Mouse (Mus musculus) CH12.LX (cell line): ENCODE data around the gene Tmem106a. TPM values are rescaled to one million over a fixed set of nuclear protein-coding genes. Genes with fewer than 3 reads are reported as not detected.
"Not testable (repeated sequence)": the region's sequence is repeated elsewhere in the genome, so short reads cannot be mapped to it uniquely, and the experiment has no call there.

Source experiments
- DNase-seq: peaks from one replicate; pipeline ENCODE4 v3.0.0-alpha.2; 2013; ENCODE audit errors: extremely low read depth
- H3K27ac ChIP-seq: 2 replicates; pipeline ENCODE4 v1.5.1; 2012; ENCODE audit warnings: low read depth, mild to moderate bottlenecking, control low read depth, moderate library complexity; ENCODE audit not compliant: insufficient read depth
- H3K27me3 ChIP-seq: replicated peaks from 2 replicates; pipeline ENCODE3; 2012; ENCODE audit warnings: inconsistent platforms
- H3K36me3 ChIP-seq, 2 experiments: replicated peaks in 1 of 2; 2 replicates each; pipeline versions ENCODE3 to v1.6.1; 2012; ENCODE audit warnings: inconsistent platforms in 1 of 2, low read length in 1 of 2, mild to moderate bottlenecking in 1 of 2, mixed read lengths in 1 of 2, moderate library complexity in 1 of 2; ENCODE audit not compliant: control insufficient read depth in 1 of 2, insufficient read depth in 1 of 2
- H3K4me1 ChIP-seq, 2 experiments: 2 replicates each; pipeline ENCODE4 v1.6.1; 2012; ENCODE audit warnings: inconsistent platforms in 1 of 2, moderate library complexity in 1 of 2; ENCODE audit not compliant: insufficient read depth in 2 of 2, control insufficient read depth in 1 of 2
- H3K4me2 ChIP-seq: 2 replicates; pipeline ENCODE4 v1.6.1; 2012; ENCODE audit warnings: low read depth, mild to moderate bottlenecking, control low read depth; ENCODE audit not compliant: poor library complexity, insufficient read depth, severe bottlenecking
- H3K4me3 ChIP-seq, 3 experiments: fragments of 150-350 bp in 1 of 3; sonication (generic) in 1 of 3; replicated peaks in 1 of 3; 2 replicates each; pipeline versions ENCODE3 to v1.5.1; 2011 to 2012; ENCODE audit warnings: low read depth in 2 of 3, low read length in 2 of 3, mild to moderate bottlenecking in 2 of 3, moderate library complexity in 2 of 3, control low read depth in 1 of 3, improper control_type of control experiment in 1 of 3, inconsistent platforms in 1 of 3, mixed read lengths in 1 of 3; ENCODE audit not compliant: poor library complexity in 1 of 3
- H3K79me2 ChIP-seq: replicated peaks from 2 replicates; pipeline ENCODE4 v1.6.1; 2012; ENCODE audit warnings: mild to moderate bottlenecking, moderate library complexity; ENCODE audit not compliant: control insufficient read depth, poor library complexity, insufficient read depth, severe bottlenecking; ENCODE audit errors: extremely low read depth
- H3K9ac ChIP-seq: 2 replicates; pipeline ENCODE4 v1.6.1; 2012; ENCODE audit warnings: low read depth, mild to moderate bottlenecking, control low read depth, moderate library complexity; ENCODE audit not compliant: insufficient read depth
- H3K9me3 ChIP-seq: replicated peaks from 2 replicates; pipeline ENCODE3; 2012; ENCODE audit warnings: low read length, inconsistent platforms, mixed read lengths
- MAX ChIP-seq: IDR thresholded peaks from 2 replicates; pipeline ENCODE4 v1.6.1; 2011; ENCODE audit warnings: low read length, improper control_type of control experiment
- MYC ChIP-seq: IDR thresholded peaks from 2 replicates; pipeline ENCODE4 v1.6.1; 2011; ENCODE audit warnings: low read depth, mild to moderate bottlenecking, improper control_type of control experiment, low read length
- NELFE ChIP-seq: IDR thresholded peaks from 2 replicates; pipeline ENCODE4 v1.6.1; 2011; ENCODE audit warnings: low read depth, low read length, improper control_type of control experiment
- NRF1 ChIP-seq: IDR thresholded peaks from 2 replicates; pipeline ENCODE4 v1.6.1; 2014; ENCODE audit warnings: low read depth, mild to moderate bottlenecking, inconsistent platforms, low read length, improper control_type of control experiment, moderate library complexity
- POLR2A ChIP-seq: IDR thresholded peaks from 2 replicates; pipeline ENCODE4 v1.6.1; 2011; ENCODE audit warnings: low read depth, mild to moderate bottlenecking, improper control_type of control experiment, low read length
- RCOR1 ChIP-seq: conservative IDR thresholded peaks from 2 replicates; pipeline ENCODE4 v1.6.1; 2012; ENCODE audit warnings: low read depth, mild to moderate bottlenecking, inconsistent platforms, low read length, improper control_type of control experiment
- TBP ChIP-seq: conservative IDR thresholded peaks from 2 replicates; pipeline ENCODE4 v1.6.1; 2011; ENCODE audit warnings: low read depth, low read length, improper control_type of control experiment
- TCF12 ChIP-seq: IDR thresholded peaks from 2 replicates; pipeline ENCODE4 v1.6.1; 2014; ENCODE audit warnings: low read depth, mild to moderate bottlenecking, inconsistent platforms, low read length, improper control_type of control experiment
- USF2 ChIP-seq: conservative IDR thresholded peaks from 2 replicates; pipeline ENCODE4 v1.6.1; 2011; ENCODE audit warnings: low read depth, low read length, improper control_type of control experiment
- ZMIZ1 ChIP-seq: IDR thresholded peaks from 2 replicates; pipeline ENCODE4 v1.6.1; 2012; ENCODE audit warnings: low read depth, mild to moderate bottlenecking, inconsistent platforms, low read length, improper control_type of control experiment
- dilution Hi-C: fragments of 300-500 bp; cut with MboI; formaldehyde crosslinking; loops from 2 replicates; pipeline ENCODE4 v1.14.3; 2020; ENCODE audit warnings: low sequenced_read_pairs; ENCODE audit not compliant: extremely low pct_unique_long_range_greater_than_20kb, extremely low pct_ligation_motif_present
- in situ Hi-C: fragments of 300-500 bp; cut with MboI; formaldehyde crosslinking; loops from 3 replicates; pipeline ENCODE4 v1.14.3; 2019; ENCODE audit warnings: low sequenced_read_pairs, low pct_ligation_motif_present, low pct_unique_long_range_greater_than_20kb, mixed read lengths
- polyA plus RNA-seq: library from polyadenylated mRNA; unstranded; fragments of >175 nt; gene quantifications from 2 replicates; pipeline ENCODE4 v1.2.1, GENCODE M21; 2012; ENCODE audit warnings: low read depth; ENCODE audit not compliant: insufficient read length
- total RNA-seq, 2 experiments: library from RNA; depleted of rRNA; stranded (reverse); fragments of 300-350 nt in 1 of 2; fragments of >200 nt in 1 of 2; gene quantifications; 2 replicates each; pipeline ENCODE4 v1.2.3; 2012 to 2014

Gene Tmem106a
- total and polyA plus RNA-seq, 3 experiments, result 2.2 to 9.1 (median 2.8) TPM

DNA sequence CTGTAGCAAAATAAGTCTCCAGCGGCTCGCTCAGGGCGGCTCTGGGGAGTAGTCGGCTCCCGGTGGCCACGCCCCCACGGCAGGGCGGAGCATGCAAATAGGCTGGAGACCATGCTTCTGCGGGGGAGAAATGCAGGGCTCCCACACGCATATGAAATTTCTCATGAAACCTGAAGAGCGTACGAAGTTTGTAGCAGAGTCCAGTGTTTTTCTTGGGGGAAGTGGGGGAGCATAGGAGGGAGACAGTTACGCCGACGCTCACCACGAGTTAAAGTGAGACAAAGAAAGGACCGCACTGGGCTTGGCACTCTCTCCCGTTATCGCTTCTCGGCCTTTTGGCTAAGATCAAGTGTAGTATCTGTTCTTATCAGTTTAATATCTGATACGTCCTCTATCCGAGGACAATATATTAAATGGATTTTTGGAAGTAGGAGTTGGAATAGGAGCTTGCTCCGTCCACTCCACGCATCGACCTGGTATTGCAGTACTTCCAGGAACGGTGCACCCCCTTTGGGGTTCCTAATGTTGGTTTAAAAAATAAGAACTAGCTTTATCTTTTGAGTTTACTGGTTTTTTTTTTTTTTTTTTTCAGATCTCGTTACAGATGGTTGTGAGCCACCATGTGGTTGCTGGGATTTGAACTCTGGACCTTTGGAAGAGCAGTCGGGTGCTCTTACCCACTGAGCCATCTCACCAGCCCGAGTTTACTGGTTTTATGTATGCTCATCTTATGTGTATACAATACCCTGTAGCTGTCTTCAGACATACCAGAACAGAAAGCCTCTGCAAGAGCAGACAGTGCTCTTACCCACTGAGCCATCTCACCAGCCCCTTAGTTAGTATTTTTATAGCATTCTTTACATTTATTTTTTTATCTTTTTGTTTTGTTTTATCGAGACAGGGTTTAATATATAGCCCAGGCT, 22.8 kb downstream of the Tmem106a start (continued):
- TF ChIP-seq USF2 (peak; percentile 31; the same call in 1 of the 2 replicates), RCOR1 (peak; percentile 96), ZMIZ1 (peak; percentile 100), NRF1 (peak; percentile 47), POLR2A (peak; percentile 100), TCF12 (peak; percentile 90), MAX (peak; percentile 89), TBP (peak; percentile 99), MYC (peak; percentile 77)
- TF ChIP-seq, all 38 proteins: peak for 24; not testable (repeated sequence) for 14

DNA sequence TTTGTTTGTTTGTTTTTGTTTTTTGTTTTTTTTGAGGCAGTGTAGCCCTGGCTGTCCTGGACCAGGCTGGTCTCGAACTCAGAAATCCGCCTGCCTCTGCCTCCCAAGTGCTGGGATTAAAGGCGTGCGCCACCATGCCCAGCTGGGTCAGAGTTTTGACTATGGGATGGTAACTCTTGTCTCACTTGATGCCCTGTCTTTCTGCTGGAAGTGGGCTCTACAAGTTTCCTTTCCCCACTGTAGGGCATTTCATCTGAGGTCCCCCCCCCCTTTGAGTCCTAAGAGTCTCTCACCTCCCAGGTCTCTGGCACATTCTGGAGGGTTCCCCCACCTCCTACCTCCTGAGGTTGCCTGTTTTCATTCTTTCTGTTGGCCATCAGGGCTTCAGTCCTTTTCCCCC, 25.1 kb downstream of the Tmem106a start:
- H3K4me3 ChIP-seq, H3K4me2 ChIP-seq, H3K79me2 ChIP-seq, dilution Hi-C loops, H3K27ac ChIP-seq, H3K4me1 ChIP-seq, H3K9ac ChIP-seq, DNase-seq, in situ Hi-C loops, H3K36me3 ChIP-seq, H3K9me3 ChIP-seq: not testable (repeated sequence)
- peak; percentile 83 for TF ChIP-seq TBP
- H3K27me3 ChIP-seq, result peaks cover 50% of the 10 kb centered on the region

DNA sequence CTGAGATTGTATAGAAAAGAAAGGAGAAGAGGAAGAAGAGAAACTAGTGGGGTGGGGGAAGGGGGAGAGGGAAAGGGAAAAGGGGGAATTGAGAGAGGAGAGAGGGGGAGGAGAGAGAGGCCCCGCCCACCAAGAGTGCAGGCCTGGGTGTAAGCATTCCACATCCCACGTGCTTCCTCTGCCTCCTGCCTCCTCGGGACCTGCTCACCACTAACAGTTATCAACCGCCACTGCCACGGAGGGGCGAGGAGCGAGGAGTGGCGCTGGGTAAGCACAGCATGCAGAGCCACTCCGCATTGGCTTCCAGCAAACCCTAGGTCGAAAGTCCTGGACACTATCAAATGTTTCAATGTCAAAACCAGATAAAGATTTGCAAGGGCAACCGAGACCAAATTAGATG, 28.4 kb downstream of the Tmem106a start:
- Histone ChIP-seq H3K4me3 (peak overlapping the region in 1 of 3 experiments; percentile 19), H3K4me2 (no peak overlapping the region)
- in situ Hi-C loops, result no loop called here

More for the DNA sequence above, 28.4 kb downstream of the Tmem106a start:
- TF ChIP-seq NELFE, result no peak
- TF ChIP-seq ZMIZ1, result no peak
- TF ChIP-seq TBP, result no peak
- TF ChIP-seq TCF12, result no peak
- TF ChIP-seq MYC, result 0 out of 2 replicates have a peak, but pooled peaks have one; percentile 17
- dilution Hi-C loops, result no loop called here
- peaks cover 40% of the 10 kb centered on the region for H3K27me3 ChIP-seq
- no peaks in the 10 kb centered on the region for H3K9me3 ChIP-seq
- H3K79me2 ChIP-seq, result no peaks in the 10 kb centered on the region
- no peak overlapping the region for H3K27ac ChIP-seq
- DNase-seq, result no peak
- H3K9ac ChIP-seq, result no peak overlapping the region
- H3K4me1 ChIP-seq, result peaks cover 4 to 8% of the 10 kb centered on the region in 2 experiments; a peak in 3 of 4 replicates
- H3K36me3 ChIP-seq, result no peaks in the 10 kb centered on the region
